Mouse (Mus musculus) spleen, postnatal 10 days (tissue): ENCODE measurements around the gene Inka2.
A peak's percentile ranks its signal among the peaks of the same experiment; 100 is the strongest.

Experiments used
- DNase-seq, 2 experiments: peaks; one replicate each; pipeline ENCODE4 v3.0.0; 2021 to 2022; ENCODE audit warnings: low spot score in 2 of 2

Gene Inka2

DNA sequence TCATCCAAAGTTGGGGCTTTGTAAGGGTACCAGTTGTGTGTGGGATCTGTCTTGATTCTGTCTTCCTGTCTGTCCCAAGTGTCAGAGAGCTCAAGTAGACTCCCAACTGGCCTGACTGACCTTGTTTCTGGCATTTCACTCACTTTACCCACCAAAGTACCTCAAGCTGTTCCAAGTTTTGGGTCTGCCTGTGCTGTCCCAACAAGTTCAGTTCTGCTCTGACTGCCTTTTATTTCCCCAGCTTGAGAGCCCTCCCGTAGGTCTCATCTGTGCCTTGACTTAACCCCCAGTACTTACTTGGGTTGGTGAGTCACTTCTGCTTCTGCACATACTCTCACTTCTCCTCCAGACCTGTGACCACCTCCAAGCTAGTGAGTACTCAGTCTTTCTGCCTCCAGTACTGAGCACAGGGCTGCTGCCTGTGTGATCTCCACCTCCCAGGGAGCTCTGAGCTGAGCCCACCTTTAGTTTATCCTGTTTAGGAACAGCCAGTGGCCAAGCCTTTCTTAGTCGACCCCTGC, 17.3 kb downstream of the Inka2 start:
- no peak for DNase-seq

DNA sequence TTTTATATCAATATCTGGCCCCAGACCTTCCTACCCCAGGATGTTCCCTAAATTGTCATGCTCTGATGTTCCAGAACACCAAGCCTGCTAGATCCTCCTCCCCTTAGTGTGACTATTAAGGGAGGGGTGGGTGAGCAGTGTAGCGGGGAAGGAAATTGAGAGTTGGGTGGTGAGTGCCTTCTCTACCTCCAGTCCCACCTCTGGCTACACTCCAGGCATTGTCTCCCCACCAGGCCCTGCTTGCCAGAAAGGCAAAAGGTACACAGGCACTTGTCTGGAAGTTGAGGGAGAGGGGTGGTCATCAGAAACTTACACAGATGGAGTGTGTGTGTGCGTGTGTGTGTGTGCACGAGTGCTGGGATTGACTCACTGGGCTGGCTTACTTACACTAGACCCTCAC, 18.1 kb downstream of the Inka2 start:
- DNase-seq: no peak

GRCm38 (mm10) chr3:105726037-105726436, 21.6 kb downstream of the Inka2 start:
- DNase-seq: peak; percentile 47 to 80

DNA sequence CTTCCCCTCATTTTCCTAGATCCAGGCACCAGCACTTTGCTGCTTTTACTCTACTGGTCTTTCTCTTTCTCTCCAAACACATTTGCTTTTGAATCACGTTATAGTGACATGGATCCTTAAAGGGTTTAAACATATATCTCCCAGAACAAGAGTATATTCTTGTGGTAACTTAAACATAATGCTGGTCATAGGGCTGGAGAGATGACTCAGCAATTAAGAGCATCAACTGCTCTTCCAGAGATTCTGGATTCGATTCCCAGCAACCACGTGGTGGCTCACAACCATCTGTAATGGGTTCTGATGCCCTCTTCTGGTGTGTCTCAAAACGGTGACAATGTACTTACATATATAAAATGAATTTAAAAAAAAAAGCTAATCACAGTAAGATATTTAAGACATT, 28.0 kb downstream of the Inka2 start:
- DNase-seq: no peak

DNA sequence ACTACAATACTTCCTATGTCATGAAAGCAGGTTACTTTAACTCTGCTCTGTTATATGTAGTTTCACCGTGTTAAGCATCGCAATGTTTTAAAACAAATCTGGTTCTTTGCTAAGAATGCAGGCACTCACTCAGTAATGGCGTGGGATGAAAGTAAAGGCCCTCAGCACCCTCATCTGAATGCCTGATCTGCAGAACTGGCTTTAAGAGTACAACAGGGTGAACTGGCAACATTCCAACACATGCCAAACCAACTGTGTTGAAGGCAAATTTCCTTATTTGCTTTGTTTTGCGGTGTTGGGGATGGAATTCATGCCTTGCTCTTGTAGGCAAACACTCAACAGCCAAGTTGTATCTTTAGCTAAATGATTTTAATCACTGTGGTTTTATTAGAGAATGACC, 29.1 kb downstream of the Inka2 start:
- no peak for DNase-seq

GRCm38 (mm10) chr3:105735285-105735684, 30.9 kb downstream of the Inka2 start:
- no peak for DNase-seq

- no peak for DNase-seq
Measured at GRCm38 (mm10) chr3:105736148-105736547, 31.7 kb downstream of the Inka2 start.

- no peak for DNase-seq
Measured at GRCm38 (mm10) chr3:105737070-105737469, 32.7 kb downstream of the Inka2 start.

DNA sequence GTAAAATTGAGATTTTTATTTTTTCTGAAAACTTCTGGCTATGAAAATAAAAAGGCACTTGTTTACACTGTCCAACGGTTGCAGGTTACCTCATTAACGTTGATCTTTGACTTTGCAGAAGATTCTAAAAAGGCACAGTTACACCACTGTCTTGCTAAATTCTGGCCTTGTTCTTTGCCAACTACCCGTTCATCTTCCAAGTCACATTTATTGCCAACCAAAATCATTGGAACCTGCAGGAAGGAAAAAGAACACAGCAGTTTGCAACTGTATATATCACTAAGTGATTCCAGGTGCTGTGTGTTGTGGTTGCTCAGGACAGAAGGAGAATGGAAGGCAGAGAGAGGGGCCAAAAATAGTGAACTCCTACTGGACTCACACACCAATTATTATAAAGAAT, 33.3 kb downstream of the Inka2 start:
- DNase-seq: no peak

- DNase-seq: no peak
Measured at GRCm38 (mm10) chr3:105746542-105746941, 42.1 kb downstream of the Inka2 start.

DNA sequence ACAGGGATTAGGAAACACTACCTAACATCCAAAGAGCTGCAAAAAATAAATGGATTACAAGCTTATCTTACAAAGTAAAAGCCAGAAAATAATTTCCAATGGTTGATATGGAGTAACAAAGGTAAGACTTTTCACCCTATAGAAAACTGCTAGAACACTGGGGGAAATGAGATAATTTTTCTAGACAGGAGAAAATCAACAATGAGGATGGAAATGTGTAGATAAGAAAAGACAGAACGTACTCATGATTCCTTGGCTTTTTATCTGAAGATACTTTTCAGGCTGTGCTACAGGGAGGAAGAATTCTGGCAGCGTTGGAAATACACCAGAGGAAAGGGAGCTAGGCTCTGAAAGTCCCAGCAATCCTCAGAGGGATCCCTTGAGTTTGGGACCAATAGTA, 46.4 kb downstream of the Inka2 start:
- no peak for DNase-seq

DNA sequence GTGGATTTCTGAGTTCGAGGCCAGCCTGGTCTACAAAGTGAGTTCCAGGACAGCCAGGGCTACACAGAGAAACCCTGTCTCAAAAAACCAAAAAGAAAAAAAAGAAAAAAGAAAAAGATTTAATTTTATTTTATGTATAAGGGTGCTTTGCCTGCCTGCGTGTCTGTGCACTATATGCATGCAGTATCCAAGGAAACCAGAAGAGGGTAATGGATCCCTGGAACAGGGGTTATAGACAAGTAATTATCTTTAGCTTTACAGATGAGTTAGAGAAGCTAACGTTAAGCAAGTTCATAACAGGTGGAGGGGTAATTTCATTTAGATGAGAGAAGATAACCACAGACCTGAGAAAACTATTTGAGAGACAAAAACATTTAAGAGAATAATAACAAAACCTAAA, 49.8 kb downstream of the Inka2 start:
- no peak for DNase-seq

DNA sequence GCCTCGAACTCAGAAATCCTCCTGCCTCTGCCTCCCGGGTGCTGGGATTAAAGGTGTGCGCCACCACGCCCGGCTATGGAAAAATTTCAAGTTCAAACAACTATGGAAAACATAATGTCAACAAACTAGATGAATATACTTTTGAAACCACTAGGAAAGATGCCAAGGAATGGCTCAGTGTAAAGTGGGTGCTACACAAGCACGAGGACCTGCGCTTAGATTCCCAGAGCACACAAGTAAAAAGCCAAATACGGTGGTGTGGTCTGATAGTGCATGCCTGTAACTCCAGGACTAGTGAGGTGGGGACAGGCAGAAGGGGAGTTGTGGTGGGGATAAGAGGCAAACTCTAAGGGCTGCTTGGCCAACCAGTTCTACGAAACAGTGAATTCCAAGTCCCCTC, 50.7 kb downstream of the Inka2 start:
- DNase-seq: no peak

- DNase-seq: no peak
Measured at GRCm38 (mm10) chr3:105756505-105756904, 52.1 kb downstream of the Inka2 start.

- no peak for DNase-seq
Measured at GRCm38 (mm10) chr3:105757323-105758083, 53.1 kb downstream of the Inka2 start.

GRCm38 (mm10) chr3:105758098-105758497, 53.7 kb downstream of the Inka2 start:
- DNase-seq: no peak

DNA sequence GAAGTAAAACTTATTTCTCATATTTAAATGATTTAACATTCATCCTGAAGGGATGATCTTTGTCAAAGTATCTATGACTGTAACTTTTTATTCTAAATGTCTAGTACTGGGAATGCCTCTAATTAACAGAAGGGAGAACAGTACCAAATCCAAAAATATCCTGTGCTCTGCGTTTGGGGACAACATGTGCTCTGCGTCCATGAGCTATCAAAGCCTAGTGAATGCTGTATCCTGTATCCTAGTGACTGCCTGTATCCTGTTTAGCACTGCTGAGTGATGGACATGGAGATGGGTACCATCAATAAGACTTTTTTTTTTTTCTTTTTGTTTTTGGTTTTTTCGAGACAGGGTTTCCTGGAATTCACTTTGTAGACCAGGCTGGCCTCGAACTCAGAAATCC, 54.3 kb downstream of the Inka2 start:
- no peak for DNase-seq

GRCm38 (mm10) chr3:105760063-105760462, 55.7 kb downstream of the Inka2 start:
- DNase-seq: no peak

DNA sequence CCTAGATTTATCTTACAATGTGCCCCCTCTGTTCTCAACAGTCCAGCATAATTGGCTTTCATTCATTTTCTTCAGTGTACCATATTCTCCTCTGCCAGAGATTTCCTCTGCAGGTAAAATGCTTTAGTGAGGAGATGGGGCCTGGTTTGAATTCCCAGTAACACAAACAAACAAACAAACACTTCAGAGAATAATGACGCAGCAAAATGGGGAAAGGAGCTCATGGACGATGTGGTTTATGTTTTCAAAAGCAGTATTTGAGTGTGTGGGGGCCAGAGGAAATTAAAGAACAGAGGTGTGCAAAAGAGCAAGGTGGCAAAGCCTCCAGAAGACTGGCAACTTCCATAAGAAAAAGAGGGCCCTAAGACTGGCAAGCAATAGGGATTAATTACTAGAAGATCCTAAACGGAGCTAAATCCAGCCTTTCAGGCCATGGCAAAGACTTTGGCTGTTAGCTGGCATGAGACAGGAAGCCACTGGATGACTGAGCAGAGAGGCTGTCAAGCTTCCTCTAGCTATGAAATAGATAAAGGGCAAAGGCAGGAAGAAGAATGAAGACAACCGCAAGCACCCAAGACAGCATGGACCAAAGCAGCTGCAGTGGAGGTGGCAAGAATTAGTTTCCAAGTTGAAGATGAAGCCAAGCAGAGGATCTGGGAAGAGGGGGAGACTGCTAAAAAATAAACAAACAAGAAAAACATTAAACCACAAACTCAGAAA, 58.9 kb downstream of the Inka2 start:
- DNase-seq: no peak

- peak in 1 of 2 experiments; percentile 27 for DNase-seq
Measured at GRCm38 (mm10) chr3:105768529-105768928, 64.1 kb downstream of the Inka2 start.

GRCm38 (mm10) chr3:105769380-105769779, 65.0 kb downstream of the Inka2 start:
- DNase-seq: no peak
